Mouse (Mus musculus) G1E-ER4 (cell line): ENCODE data around the gene Tmem234. TPM values are rescaled to one million over a fixed set of nuclear protein-coding genes. Genes with fewer than 3 reads are reported as not detected.

Experiments
- GATA1 ChIP-seq: IDR thresholded peaks from one replicate; pipeline ENCODE4 v1.8.0; 2012; ENCODE audit warnings: low read length, inconsistent platforms
- polyA plus RNA-seq: library from polyadenylated mRNA; stranded (reverse); fragments of >175 nt; gene quantifications from 2 replicates; pipeline ENCODE4 v1.2.3, GENCODE M21; 2012

The Tmem234 gene
- polyA plus RNA-seq, 1 experiment = 317 TPM

DNA sequence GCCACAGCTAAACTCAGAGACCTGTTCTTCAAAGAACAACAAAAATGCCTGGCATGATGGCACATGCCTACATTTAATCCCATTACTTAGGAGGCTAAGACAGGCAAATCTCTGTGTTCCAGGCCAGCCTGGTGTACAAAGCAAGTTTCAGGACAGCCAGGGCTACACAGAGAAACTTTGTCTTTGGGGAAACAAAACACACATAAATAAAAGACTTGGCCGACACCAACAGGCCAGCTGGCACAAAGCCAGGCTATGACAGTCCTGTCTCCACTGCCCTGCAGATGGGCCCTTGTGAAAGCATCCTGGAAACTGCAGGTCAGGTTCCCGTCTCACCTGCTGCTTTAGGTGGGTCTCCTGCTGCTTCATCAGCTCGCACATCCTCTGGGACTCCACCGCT is 30.5 kb downstream of the Tmem234 start:
- no peak for TF ChIP-seq GATA1

DNA sequence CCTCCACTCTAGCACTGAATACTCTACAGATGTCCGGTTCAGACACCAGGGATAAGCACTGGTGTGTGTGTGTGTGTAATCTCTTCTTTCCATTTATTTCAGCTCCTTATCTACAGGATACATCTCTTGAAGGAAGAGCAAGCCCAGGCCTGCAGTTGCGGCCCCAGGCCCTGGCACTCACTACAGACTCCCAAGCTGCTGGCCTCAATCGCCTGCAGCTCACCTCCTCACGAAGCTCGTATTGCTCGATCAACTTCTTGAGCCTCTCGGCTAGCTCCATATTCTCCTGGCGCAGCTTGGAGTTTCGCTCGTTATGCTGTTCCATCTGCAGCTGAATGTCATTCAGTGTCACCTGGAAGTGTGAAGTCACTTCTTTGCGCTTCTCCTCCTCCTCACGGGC is 31.4 kb downstream of the Tmem234 start:
- no peak for TF ChIP-seq GATA1

DNA sequence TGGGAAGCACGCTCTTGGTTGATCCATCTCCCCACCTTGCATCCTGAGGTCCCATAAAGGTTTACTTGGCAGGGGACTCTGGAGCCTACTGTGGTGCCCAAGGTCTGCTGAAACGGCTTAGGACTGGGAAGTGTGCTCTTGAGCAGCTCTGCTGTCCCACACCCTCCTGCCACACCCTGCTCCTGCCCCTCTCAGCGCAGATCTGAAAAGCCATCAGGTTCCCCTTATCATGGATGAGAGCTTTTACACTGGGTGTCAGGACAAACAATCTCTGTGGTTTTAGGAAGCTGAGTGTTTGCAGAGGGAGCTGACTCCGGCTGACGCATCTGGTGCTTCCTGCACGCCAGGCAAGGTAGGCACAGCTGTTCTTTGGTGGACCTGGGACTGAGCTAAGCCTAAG is 33.4 kb downstream of the Tmem234 start:
- TF ChIP-seq GATA1 = no peak

DNA sequence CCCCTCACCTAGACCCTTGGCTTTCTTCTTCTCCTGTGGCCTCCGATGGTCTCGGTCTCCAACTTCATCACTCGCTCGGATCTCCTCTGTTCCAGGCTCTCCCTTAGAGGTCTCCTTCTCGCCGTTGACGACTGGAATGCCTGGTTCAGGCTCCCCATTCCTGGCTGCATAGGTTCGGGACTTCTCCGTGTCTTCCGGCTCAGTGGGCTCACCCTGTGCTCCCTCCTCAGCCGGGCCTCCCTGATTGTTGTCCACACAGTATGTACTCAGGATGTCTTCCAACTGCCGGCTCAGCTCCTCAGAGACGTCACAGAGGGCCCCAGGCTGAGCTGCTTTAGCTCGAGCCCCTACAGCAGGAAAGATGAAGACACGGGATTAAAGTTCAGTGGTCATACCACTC is 38.8 kb downstream of the Tmem234 start:
- TF ChIP-seq GATA1 = no peak

DNA sequence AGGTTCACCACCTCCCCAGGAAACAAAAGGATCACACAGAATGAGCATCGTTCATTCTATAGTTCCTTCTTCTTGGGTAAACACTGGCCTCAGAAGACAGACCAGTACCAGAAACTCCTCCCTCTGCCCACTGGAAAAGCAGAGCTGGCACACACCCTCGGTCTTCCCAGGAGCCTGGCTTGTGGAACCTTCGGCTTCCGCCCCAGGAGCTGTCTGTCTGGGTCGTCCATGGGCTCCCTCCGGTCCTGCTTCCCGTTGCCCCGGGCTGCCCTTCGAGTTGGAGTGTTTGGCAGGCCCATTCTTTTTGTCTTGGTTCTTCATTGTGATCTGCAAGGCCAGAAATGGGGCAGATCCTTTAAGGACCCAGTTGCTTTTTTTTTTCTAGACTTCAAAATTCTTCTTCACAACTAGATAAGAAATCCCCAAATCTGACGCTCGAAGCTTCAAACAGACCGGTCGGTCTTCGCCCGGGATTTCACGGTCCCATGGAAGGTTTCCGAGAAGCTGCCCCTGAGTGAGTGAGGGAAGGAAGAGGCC is 39.7 kb downstream of the Tmem234 start:
- TF ChIP-seq GATA1 = no peak

DNA sequence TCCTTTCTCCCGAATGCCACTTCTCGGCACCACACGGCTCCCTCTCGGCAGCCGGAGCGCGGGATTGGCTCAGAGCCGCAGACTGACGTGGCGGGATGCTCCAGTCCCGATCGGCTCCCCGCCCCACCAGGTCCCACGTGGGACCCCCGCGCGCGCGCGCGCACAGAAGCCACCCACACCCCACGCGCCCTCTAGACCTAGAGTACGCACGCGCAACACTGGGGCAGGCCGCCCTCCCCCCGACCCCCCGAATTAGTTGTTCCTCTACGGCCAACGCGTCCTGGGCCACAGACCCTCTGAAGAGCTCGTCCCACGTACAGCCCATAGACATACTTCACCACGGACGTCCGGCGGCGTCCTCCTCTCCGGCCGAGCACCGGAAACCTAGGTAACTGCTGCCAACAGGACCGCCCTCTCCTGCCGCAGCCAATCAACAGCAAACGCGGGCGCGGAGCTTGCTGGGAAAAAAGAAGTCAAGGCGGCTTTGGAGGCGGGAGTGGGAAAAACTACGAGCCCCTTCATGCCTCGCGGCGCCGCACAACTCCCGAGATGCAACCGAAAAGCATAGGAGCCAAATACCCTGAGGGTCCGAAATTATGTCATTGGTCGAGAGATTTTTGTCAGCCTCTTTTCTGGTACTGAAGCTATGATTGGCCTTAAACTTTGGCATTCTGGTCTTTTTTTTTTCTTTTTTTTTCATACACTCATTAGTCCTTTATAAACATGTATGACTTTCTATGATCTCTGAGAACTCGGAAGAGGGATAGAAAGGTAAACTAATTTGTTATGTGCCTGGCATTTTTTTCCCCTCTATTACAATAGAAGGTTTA is 40.4 kb downstream of the Tmem234 start, which contains the start of gene Txlna:
Txlna (minus strand) TSS at position 428 of the 830 bp plus-strand sequence.
- no peak for TF ChIP-seq GATA1

DNA sequence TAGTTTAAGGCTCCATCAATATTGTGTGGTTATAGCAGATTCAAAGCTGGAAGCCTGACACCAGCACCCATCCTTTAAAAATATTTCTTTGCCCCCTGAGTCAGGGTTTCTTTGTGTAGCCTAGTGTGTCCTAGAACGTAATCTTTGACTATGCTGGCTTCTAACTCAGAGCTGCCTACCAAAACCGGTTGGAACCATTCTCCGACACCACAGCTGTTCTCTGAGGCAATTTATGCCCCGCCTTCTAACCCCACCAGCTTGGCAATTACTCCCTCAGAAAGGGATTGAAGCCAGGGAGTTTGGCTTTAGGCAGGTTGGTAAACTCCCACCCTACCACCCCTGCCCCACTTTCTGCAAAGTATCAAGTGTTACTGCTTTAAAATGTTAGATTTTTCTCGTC is 41.3 kb downstream of the Tmem234 start:
- TF ChIP-seq GATA1 = no peak

DNA sequence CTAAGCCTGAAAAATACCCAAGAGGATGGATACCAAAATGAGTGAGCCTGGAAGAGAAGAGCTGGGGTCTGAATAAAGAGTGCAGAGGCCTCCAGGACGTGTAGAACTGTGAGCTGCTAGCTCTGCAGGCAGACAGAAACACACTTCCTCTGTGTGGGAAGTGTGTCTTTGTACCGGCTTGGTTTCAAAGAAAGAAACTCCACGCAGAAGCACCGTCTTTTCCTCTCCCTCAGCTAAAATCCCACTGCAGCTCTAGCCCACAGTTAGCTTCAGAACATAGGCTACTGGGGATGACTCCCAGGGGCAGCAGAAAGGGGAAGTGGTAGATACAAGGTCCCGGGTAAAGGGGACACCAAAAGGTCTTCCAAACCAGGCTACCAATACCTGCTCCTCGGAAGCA is 44.7 kb downstream of the Tmem234 start:
- no peak for TF ChIP-seq GATA1

DNA sequence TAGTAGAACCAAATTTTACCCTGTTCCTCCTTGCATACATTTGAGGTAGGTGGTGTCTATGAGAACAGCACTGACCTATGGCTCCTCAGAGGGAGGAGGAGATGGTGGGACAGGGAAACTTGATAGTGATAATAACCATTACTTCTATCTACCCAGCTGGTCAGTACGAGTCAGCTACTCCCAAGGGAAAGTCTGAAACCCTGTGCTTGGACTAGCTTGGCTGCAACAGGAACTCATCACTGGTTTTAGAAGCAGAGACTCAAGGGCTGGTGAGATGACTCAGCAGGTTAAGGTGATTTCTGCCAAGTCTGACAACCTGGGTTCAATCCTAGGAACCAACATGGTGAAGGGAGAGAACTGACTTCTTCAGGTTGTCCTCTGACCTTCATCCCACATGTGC is 48.2 kb downstream of the Tmem234 start:
- TF ChIP-seq GATA1 = no peak

DNA sequence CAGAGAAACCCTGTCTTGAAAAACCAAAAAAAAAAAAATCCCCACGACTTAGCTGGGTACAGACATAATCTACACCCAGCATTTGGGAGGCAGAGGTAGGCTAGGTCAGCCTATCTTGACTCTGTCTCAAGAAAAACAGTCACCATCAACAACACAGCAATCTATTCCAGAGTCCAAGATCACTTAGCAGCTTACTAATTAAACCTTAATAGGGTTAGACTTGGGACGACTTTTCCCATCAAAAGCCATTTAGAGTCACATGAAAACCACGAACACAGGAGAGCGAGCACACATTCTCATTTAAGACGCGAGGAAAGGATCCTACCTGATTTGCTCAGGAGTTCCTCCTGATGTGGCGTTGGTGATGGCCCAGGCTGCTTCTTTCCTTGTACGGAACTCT is 49.9 kb downstream of the Tmem234 start:
- TF ChIP-seq GATA1 = no peak

DNA sequence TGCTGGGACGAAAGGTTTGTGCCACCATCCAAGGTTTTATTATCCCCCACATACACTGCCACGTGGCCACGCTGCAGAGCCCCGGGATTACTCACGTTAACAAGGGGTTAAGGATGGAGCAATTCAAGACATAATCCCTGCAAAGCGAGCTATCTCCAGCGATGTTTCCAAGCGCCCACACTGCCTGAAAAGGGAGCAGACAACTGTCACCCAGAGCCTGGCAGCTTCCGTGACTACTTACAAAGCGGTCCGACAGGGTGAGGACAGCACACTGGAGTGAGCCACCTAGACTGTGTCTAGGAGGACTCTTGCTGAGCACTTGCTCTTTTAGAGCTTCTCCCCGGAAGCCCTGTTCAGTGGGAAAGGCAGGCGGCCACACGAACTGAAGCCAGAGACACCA is 54.3 kb downstream of the Tmem234 start:
- no peak for TF ChIP-seq GATA1

DNA sequence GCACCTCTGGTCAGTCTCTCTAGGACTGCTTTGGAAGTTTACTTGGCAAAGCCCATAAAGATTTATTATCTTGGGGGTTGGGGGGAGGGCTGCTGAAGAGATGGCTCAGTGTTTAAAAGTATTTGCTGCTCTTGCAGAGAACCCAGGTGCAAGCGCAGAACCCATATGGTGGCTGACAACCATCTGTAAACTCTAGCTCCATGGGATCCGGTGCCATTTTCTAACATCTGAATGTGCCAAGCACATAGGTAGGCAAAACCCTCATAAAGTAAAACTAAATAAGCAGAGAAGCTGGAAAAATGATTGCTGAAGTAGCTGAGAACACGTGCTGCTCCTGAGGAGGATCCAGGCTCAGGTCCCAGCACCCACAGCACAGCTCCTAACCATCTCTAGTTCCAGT is 61.1 kb downstream of the Tmem234 start:
- no peak for TF ChIP-seq GATA1

DNA sequence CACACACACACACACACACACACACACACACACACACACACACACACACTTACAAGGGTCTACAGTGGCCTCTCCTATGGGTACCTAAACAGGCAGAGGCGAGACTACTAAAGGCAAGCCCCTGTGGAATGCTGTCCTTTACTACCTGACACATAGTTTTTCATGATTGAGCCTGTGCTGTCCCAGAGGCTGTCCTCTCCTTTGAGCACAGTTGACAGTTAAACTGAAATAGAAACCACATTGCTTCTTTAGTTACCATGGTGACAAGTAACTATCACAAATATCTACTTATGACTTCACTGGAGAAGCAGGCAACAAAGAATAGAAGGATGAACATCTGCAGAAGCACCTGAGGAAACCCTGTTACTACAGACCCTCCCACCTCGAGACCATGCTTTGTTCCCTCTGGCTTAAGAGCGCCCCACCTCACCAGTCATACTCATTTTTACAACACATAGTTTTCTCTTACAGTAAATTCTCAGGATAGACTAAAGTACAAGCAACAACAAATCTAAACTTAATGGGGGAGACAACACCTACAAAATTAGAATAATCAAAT is 61.9 kb downstream of the Tmem234 start:
- no peak for TF ChIP-seq GATA1

DNA sequence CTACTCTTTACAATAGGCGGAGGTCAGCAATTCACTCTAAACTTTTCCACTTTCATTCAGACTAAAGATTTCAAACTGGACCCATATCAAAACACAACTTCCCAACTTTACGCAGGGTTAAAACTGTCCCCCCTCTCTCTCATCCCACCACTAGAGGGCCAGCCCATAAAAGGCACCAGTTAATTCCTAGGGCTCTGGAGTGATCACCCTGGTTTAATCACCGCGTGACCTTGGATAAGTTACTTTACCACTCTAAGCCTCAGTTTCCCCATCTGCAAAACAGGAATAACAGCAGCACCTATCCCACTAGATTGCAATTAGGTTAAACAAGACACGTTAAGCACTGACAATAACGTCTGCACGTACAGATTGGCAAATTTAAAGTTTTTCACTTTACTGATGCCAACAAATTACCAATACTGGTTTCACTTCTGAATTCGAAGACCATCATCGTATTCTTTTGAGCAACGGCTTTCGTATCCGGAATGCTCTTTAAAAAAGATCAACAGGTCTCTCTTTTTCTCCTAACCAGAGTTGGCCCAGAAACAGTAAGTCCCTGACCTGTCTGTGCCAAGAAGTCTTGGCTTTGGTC is 71.1 kb downstream of the Tmem234 start:
- TF ChIP-seq GATA1 = no peak

DNA sequence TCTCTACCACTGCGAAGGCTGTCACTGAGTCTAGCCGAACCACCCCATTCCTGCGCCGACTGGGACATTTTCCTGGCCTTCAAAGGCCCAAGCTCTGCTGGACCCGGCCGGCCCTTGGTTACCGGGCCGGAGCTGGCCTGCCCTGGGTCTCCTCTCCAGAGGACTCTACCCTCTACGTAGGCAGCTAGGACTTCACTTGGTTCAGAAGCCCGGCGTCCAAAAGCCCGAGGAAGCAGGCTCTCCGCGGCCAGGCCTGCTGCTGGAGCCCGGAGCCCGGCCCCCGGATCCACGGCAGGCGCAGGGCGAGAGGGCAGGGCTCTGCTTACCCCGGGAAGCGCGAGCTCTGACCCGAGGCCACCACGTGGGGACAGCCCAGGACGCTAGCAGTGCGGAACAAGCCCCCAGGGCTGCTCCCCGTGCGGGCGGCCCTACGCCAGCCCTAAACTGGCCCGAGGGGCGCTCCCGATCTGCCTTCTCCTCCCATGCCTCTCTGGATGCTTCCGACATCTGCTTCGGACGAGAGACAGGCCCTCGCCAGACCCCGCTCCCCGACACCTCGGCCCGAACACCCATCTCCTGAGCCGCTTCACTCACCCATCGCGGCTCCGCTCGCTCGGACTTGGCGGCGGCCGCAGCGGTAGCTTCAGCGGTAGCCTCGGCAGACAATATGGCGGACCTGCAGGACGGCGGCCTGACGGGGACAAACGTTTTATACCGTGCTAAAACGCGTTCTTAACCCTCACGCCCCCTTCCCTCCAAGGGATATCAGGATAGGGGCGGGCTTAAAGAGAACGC is 71.8 kb downstream of the Tmem234 start, which contains the start of gene Kpna6:
Kpna6 (minus strand) TSS at position 685 of the 795 bp plus-strand sequence.
- no peak for TF ChIP-seq GATA1
